Mouse (Mus musculus): ENCODE measurements at regions not wholly inside any gene's neighbourhood (a gene's known extent, or its start where the extent isn't known, plus 50 kb on each side); places are given as distances from the start of the nearest gene placed in this dataset.
A peak's percentile ranks its signal among the peaks of the same experiment; 100 is the strongest.
"Not testable (repeated sequence)": the region's sequence is repeated elsewhere in the genome, so short reads cannot be mapped to it uniquely, and the experiment has no call there.

GRCm38 (mm10) chr9:11328900-11329299 is 424.3 kb upstream of the Cntn5 start:
- Histone ChIP-seq H3K36me3 (no peaks in the 10 kb centered on the region), H3K4me2 (no peak overlapping the region), H3K27me3 (no peaks in the 10 kb centered on the region), H3K27ac (replicated peaks) (no peak overlapping the region), H3K9ac (no peak overlapping the region), H3K9me3 (no peaks in the 10 kb centered on the region), H3K4me1 (replicated peaks) (no peaks in the 10 kb centered on the region), H3K4me3 (no peak overlapping the region)
- WGBS: 88% methylated on average over 4 of the region's 4 CpGs
- no peak for ATAC-seq (ENCODE audit: low read depth)

GRCm38 (mm10) chr9:11317221-11317620 is 412.6 kb upstream of the Cntn5 start:
- H3K27me3 ChIP-seq: no peaks in the 10 kb centered on the region

GRCm38 (mm10) chr9:11297116-11297515 is 392.5 kb upstream of the Cntn5 start:
- H3K9ac ChIP-seq; H3K36me3 ChIP-seq; H3K4me3 ChIP-seq; H3K4me2 ChIP-seq; ATAC-seq (ENCODE audit: low read depth); H3K27me3 ChIP-seq; H3K9me3 ChIP-seq; H3K4me1 ChIP-seq (replicated peaks); H3K27ac ChIP-seq (replicated peaks): not testable (repeated sequence)
- WGBS: 94% methylated on average over 17 of the region's 17 CpGs

More at GRCm38 (mm10) chr9:11317221-11317620, 412.6 kb upstream of the Cntn5 start:
- Histone ChIP-seq H3K27ac (replicated peaks) (no peak overlapping the region), H3K4me3 (no peak overlapping the region), H3K4me1 (replicated peaks) (no peaks in the 10 kb centered on the region), H3K9ac (no peak overlapping the region), H3K9me3 (no peaks in the 10 kb centered on the region), H3K36me3 (no peaks in the 10 kb centered on the region), H3K4me2 (no peak overlapping the region)
- WGBS: 82% methylated on average over 1 of the region's 1 CpGs
- no peak for ATAC-seq (ENCODE audit: low read depth)

- WGBS: 79% methylated on average over 4 of the region's 4 CpGs
Measured at GRCm38 (mm10) chr9:11285135-11285534, 380.6 kb upstream of the Cntn5 start.

GRCm38 (mm10) chr9:11284549-11284948 is 380.0 kb upstream of the Cntn5 start:
- no peak overlapping the region for H3K27ac ChIP-seq (replicated peaks)
- ATAC-seq (ENCODE audit: low read depth): no peak
- no peaks in the 10 kb centered on the region for H3K36me3 ChIP-seq
- no peaks in the 10 kb centered on the region for H3K9me3 ChIP-seq
- no peak overlapping the region for H3K4me3 ChIP-seq
- H3K27me3 ChIP-seq: no peaks in the 10 kb centered on the region
- H3K4me2 ChIP-seq: no peak overlapping the region
- no peaks in the 10 kb centered on the region for H3K4me1 ChIP-seq (replicated peaks)
- WGBS: 83% methylated on average over 1 of the region's 1 CpGs
- H3K9ac ChIP-seq: no peak overlapping the region

More at GRCm38 (mm10) chr9:11285135-11285534, 380.6 kb upstream of the Cntn5 start:
- H3K4me1 ChIP-seq (replicated peaks): no peaks in the 10 kb centered on the region
- no peak for ATAC-seq (ENCODE audit: low read depth)
- no peak overlapping the region for H3K4me3 ChIP-seq
- no peak overlapping the region for H3K27ac ChIP-seq (replicated peaks)
- no peak overlapping the region for H3K9ac ChIP-seq
- H3K4me2 ChIP-seq: no peak overlapping the region
- no peaks in the 10 kb centered on the region for H3K36me3 ChIP-seq
- no peaks in the 10 kb centered on the region for H3K27me3 ChIP-seq
- no peaks in the 10 kb centered on the region for H3K9me3 ChIP-seq

GRCm38 (mm10) chr9:11279409-11280127 is 375.0 kb upstream of the Cntn5 start:
- H3K4me1 ChIP-seq (replicated peaks): no peaks in the 10 kb centered on the region
- no peak overlapping the region for H3K27ac ChIP-seq (replicated peaks)
- 67% methylated on average over 5 of the region's 5 CpGs for WGBS
- no peaks in the 10 kb centered on the region for H3K9me3 ChIP-seq
- no peak overlapping the region for H3K9ac ChIP-seq
- H3K27me3 ChIP-seq: no peaks in the 10 kb centered on the region
- no peak overlapping the region for H3K4me2 ChIP-seq
- ATAC-seq (ENCODE audit: low read depth): no peak
- no peaks in the 10 kb centered on the region for H3K36me3 ChIP-seq
- H3K4me3 ChIP-seq: no peak overlapping the region

GRCm38 (mm10) chr9:11277810-11278209 is 373.2 kb upstream of the Cntn5 start:
- Histone ChIP-seq H3K36me3 (no peaks in the 10 kb centered on the region), H3K4me2 (no peak overlapping the region), H3K9ac (no peak overlapping the region), H3K27ac (replicated peaks) (no peak overlapping the region), H3K9me3 (no peaks in the 10 kb centered on the region), H3K4me3 (no peak overlapping the region), H3K27me3 (no peaks in the 10 kb centered on the region), H3K4me1 (replicated peaks) (no peaks in the 10 kb centered on the region)
- no peak for ATAC-seq (ENCODE audit: low read depth)
- 93% methylated on average over 22 of the region's 22 CpGs for WGBS

- Histone ChIP-seq H3K36me3 (no peaks in the 10 kb centered on the region), H3K9me3 (no peaks in the 10 kb centered on the region), H3K9ac (no peak overlapping the region), H3K27me3 (no peaks in the 10 kb centered on the region), H3K4me3 (no peak overlapping the region), H3K27ac (replicated peaks) (no peak overlapping the region), H3K4me1 (replicated peaks) (no peaks in the 10 kb centered on the region), H3K4me2 (no peak overlapping the region)
- ATAC-seq (ENCODE audit: low read depth): no peak
- WGBS: 87% methylated on average over 4 of the region's 4 CpGs
Measured at GRCm38 (mm10) chr9:11276966-11277365, 372.4 kb upstream of the Cntn5 start.

GRCm38 (mm10) chr9:11256848-11257247 is 352.3 kb upstream of the Cntn5 start:
- H3K4me1 ChIP-seq (replicated peaks): no peaks in the 10 kb centered on the region
- WGBS: 84% methylated on average over 1 of the region's 1 CpGs
- H3K9me3 ChIP-seq: no peaks in the 10 kb centered on the region
- no peaks in the 10 kb centered on the region for H3K27me3 ChIP-seq
- no peak overlapping the region for H3K4me2 ChIP-seq
- H3K4me3 ChIP-seq: no peak overlapping the region
- H3K9ac ChIP-seq: no peak overlapping the region
- ATAC-seq (ENCODE audit: low read depth): no peak
- no peak overlapping the region for H3K27ac ChIP-seq (replicated peaks)
- no peaks in the 10 kb centered on the region for H3K36me3 ChIP-seq

GRCm38 (mm10) chr9:11206829-11207228 is 302.3 kb upstream of the Cntn5 start:
- Histone ChIP-seq H3K4me3 (no peak overlapping the region), H3K9ac (no peak overlapping the region), H3K27ac (replicated peaks) (no peak overlapping the region), H3K9me3 (no peaks in the 10 kb centered on the region), H3K36me3 (no peaks in the 10 kb centered on the region), H3K4me1 (replicated peaks) (no peaks in the 10 kb centered on the region), H3K4me2 (no peak overlapping the region), H3K27me3 (no peaks in the 10 kb centered on the region)
- 72% methylated on average over 6 of the region's 6 CpGs for WGBS
- peak; percentile 71 for ATAC-seq (ENCODE audit: low read depth)

- H3K4me1 ChIP-seq (replicated peaks): no peaks in the 10 kb centered on the region
- no peak for ATAC-seq (ENCODE audit: low read depth)
Measured at GRCm38 (mm10) chr9:11206267-11206666, 301.7 kb upstream of the Cntn5 start.

GRCm38 (mm10) chr9:11192183-11192582 is 287.6 kb upstream of the Cntn5 start:
- Histone ChIP-seq H3K4me1 (replicated peaks) (no peaks in the 10 kb centered on the region), H3K4me2 (no peak overlapping the region), H3K9ac (no peak overlapping the region), H3K27me3 (no peaks in the 10 kb centered on the region), H3K9me3 (no peaks in the 10 kb centered on the region), H3K36me3 (no peaks in the 10 kb centered on the region), H3K4me3 (no peak overlapping the region), H3K27ac (replicated peaks) (no peak overlapping the region)
- no peak for ATAC-seq (ENCODE audit: low read depth)
- 30% methylated on average over 2 of the region's 2 CpGs for WGBS

More at GRCm38 (mm10) chr9:11206267-11206666, 301.7 kb upstream of the Cntn5 start:
- Histone ChIP-seq H3K27me3 (no peaks in the 10 kb centered on the region), H3K9ac (no peak overlapping the region), H3K27ac (replicated peaks) (no peak overlapping the region), H3K4me3 (no peak overlapping the region), H3K4me2 (no peak overlapping the region), H3K36me3 (no peaks in the 10 kb centered on the region), H3K9me3 (no peaks in the 10 kb centered on the region)

GRCm38 (mm10) chr9:11145799-11146198 is 241.2 kb upstream of the Cntn5 start:
- Histone ChIP-seq H3K27me3 (no peaks in the 10 kb centered on the region), H3K36me3 (no peaks in the 10 kb centered on the region), H3K27ac (replicated peaks) (no peak overlapping the region), H3K9ac (no peak overlapping the region), H3K4me3 (no peak overlapping the region), H3K4me2 (no peak overlapping the region), H3K9me3 (no peaks in the 10 kb centered on the region), H3K4me1 (replicated peaks) (no peaks in the 10 kb centered on the region)
- ATAC-seq (ENCODE audit: low read depth): no peak
- 81% methylated on average over 1 of the region's 1 CpGs for WGBS
